Mouse (Mus musculus) kidney, embryonic 14.5 days (tissue): ENCODE measurements around the gene Usp35. TPM values are rescaled to one million over a fixed set of nuclear protein-coding genes. Genes with fewer than 3 reads are reported as not detected.

Experiments used
- ATAC-seq: fragments of 200-750 bp; cut with Nextera tagmentation; 2 replicates; pipeline ENCODE4 v1.8.0; 2017; ENCODE audit warnings: moderate number of reproducible peaks, mild to moderate bottlenecking, moderate TSS enrichment, moderate library complexity; ENCODE audit not compliant: low FRiP score, low TSS enrichment
- H3K27ac ChIP-seq: fragments of 300-500 bp; sonication (generic); 2 replicates; pipeline ENCODE4 v1.5.1; 2014; ENCODE audit warnings: low read depth, mild to moderate bottlenecking, low read length, moderate library complexity, mixed read lengths
- H3K27me3 ChIP-seq: fragments of 300-500 bp; sonication (generic); 2 replicates; pipeline ENCODE4 v1.6.1; 2014; ENCODE audit warnings: mild to moderate bottlenecking, low read length; ENCODE audit not compliant: control insufficient read depth, insufficient read depth
- H3K36me3 ChIP-seq: fragments of 300-500 bp; sonication (generic); 2 replicates; pipeline ENCODE4 v1.6.1; 2014; ENCODE audit warnings: low read length, mixed read lengths; ENCODE audit not compliant: control insufficient read depth, insufficient read depth
- H3K4me1 ChIP-seq: fragments of 300-500 bp; sonication (generic); 2 replicates; pipeline ENCODE4 v1.6.1; 2014; ENCODE audit warnings: low read length, mixed read lengths; ENCODE audit not compliant: control insufficient read depth, insufficient read depth
- H3K4me2 ChIP-seq: fragments of 300-500 bp; sonication (generic); replicated peaks from 2 replicates; pipeline ENCODE4 v1.6.1; 2014; ENCODE audit warnings: low read depth, mild to moderate bottlenecking, low read length
- H3K4me3 ChIP-seq: fragments of 300-500 bp; sonication (generic); 2 replicates; pipeline ENCODE4 v1.5.1; 2014; ENCODE audit warnings: mild to moderate bottlenecking, low read length
- H3K9ac ChIP-seq: fragments of 300-500 bp; sonication (generic); 2 replicates; pipeline ENCODE4 v1.6.1; 2014; ENCODE audit warnings: low read depth, mild to moderate bottlenecking, low read length, moderate library complexity
- H3K9me3 ChIP-seq: fragments of 300-500 bp; sonication (generic); 2 replicates; pipeline ENCODE4 v1.6.1; 2016; ENCODE audit warnings: low read length; ENCODE audit not compliant: control insufficient read depth
- WGBS: fragments of 180-500 bp; shearing (Covaris S2); extraction: QIAGEN DNeasy Blood & Tissue Kit; methylation state at CpG from one replicate; pipeline ENCODE4 v1.1.7; 2014; 5-methylcytosine and 5-hydroxymethylcytosine counted together
- polyA plus RNA-seq: library from polyadenylated mRNA; unstranded; fragments of >200 nt; fragmentation: Nextera tagmentation; extraction: Ambion mirVana; gene quantifications from 2 replicates; pipeline ENCODE4 v1.2.1, GENCODE M21; 2014

Usp35 gene
- polyA plus RNA-seq = 1.8 and 2.4 TPM in 2 replicates

- no peaks in the 10 kb centered on the region for H3K36me3 ChIP-seq
- peak within 1 kb of the TSS; percentile 78 for H3K4me2 ChIP-seq
- no peak within 1 kb of the TSS for H3K27ac ChIP-seq
- H3K9ac ChIP-seq = peak within 1 kb of the TSS; percentile 67
- no peaks in the 10 kb centered on the region for H3K9me3 ChIP-seq
- ATAC-seq = peak; percentile 98
- H3K4me1 ChIP-seq = peaks cover 14% of the 10 kb centered on the region
- H3K4me3 ChIP-seq = peak within 1 kb of the TSS; percentile 86
- H3K27me3 ChIP-seq = peaks cover 6% of the 10 kb centered on the region; the same call in 1 of the 2 replicates
- WGBS = 1% methylated on average over 62 of the region's 68 CpGs
These were observed at the start of gene Usp35, which contains the start of gene Kctd21 for GRCm38 (mm10) chr7:97331726-97332666. Gene Usp35 (minus strand): TSS chr7:97332020. Gene Kctd21 (plus strand): TSS chr7:97332327.

- H3K4me3 ChIP-seq = no peak overlapping the region
- no peak overlapping the region for H3K9ac ChIP-seq
- no peak for ATAC-seq
- H3K9me3 ChIP-seq = no peaks in the 10 kb centered on the region
- no peak overlapping the region for H3K4me2 ChIP-seq
- peaks cover 91% of the 10 kb centered on the region for H3K36me3 ChIP-seq
- no peaks in the 10 kb centered on the region for H3K27me3 ChIP-seq
- no peak overlapping the region for H3K27ac ChIP-seq
- 95% methylated on average over 5 of the region's 5 CpGs for WGBS
- H3K4me1 ChIP-seq = no peaks in the 10 kb centered on the region
These were observed 48.8 kb upstream of the Usp35 start for GRCm38 (mm10) chr7:97380500-97381123.

- H3K27me3 ChIP-seq = no peaks in the 10 kb centered on the region
- H3K4me1 ChIP-seq = no peaks in the 10 kb centered on the region
- peaks cover 91% of the 10 kb centered on the region for H3K36me3 ChIP-seq
- H3K9ac ChIP-seq = no peak overlapping the region
- no peaks in the 10 kb centered on the region for H3K9me3 ChIP-seq
- 94% methylated on average over 5 of the region's 5 CpGs for WGBS
- no peak overlapping the region for H3K4me2 ChIP-seq
- H3K27ac ChIP-seq = no peak overlapping the region
- H3K4me3 ChIP-seq = no peak overlapping the region
- no peak for ATAC-seq
These were observed 47.5 kb upstream of the Usp35 start for GRCm38 (mm10) chr7:97379304-97379703.

GRCm38 (mm10) chr7:97375906-97376305, 44.1 kb upstream of the Usp35 start:
- Histone ChIP-seq H3K9ac (no peak overlapping the region), H3K4me3 (no peak overlapping the region), H3K9me3 (no peaks in the 10 kb centered on the region), H3K4me1 (peaks cover 2% of the 10 kb centered on the region), H3K27ac (no peak overlapping the region), H3K4me2 (no peak overlapping the region), H3K36me3 (peaks cover 68% of the 10 kb centered on the region), H3K27me3 (no peaks in the 10 kb centered on the region)
- no peak for ATAC-seq
- 85% methylated on average over 2 of the region's 2 CpGs for WGBS

GRCm38 (mm10) chr7:97375101-97375500, 43.3 kb upstream of the Usp35 start:
- Histone ChIP-seq H3K4me2 (no peak overlapping the region), H3K27me3 (no peaks in the 10 kb centered on the region), H3K9me3 (no peaks in the 10 kb centered on the region), H3K36me3 (peaks cover 61% of the 10 kb centered on the region), H3K27ac (no peak overlapping the region), H3K4me1 (peaks cover 4% of the 10 kb centered on the region), H3K4me3 (no peak overlapping the region), H3K9ac (no peak overlapping the region)
- ATAC-seq = no peak
- WGBS = 94% methylated on average over 9 of the region's 9 CpGs

GRCm38 (mm10) chr7:97365887-97366286, 34.1 kb upstream of the Usp35 start:
- Histone ChIP-seq H3K4me1 (peaks cover 2% of the 10 kb centered on the region), H3K36me3 (no peaks in the 10 kb centered on the region), H3K4me2 (no peak overlapping the region), H3K27ac (no peak overlapping the region), H3K9ac (no peak overlapping the region), H3K4me3 (no peak overlapping the region), H3K9me3 (no peaks in the 10 kb centered on the region), H3K27me3 (no peaks in the 10 kb centered on the region)
- WGBS = 77% methylated on average over 1 of the region's 1 CpGs
- no peak for ATAC-seq

GRCm38 (mm10) chr7:97361467-97361866, 29.6 kb upstream of the Usp35 start:
- Histone ChIP-seq H3K4me1 (no peaks in the 10 kb centered on the region), H3K9ac (no peak overlapping the region), H3K27ac (no peak overlapping the region), H3K36me3 (no peaks in the 10 kb centered on the region), H3K9me3 (no peaks in the 10 kb centered on the region), H3K4me2 (no peak overlapping the region), H3K27me3 (no peaks in the 10 kb centered on the region), H3K4me3 (no peak overlapping the region)
- 30% methylated on average over 4 of the region's 4 CpGs for WGBS
- no peak for ATAC-seq

GRCm38 (mm10) chr7:97360955-97361354, 29.1 kb upstream of the Usp35 start:
- no peaks in the 10 kb centered on the region for H3K4me1 ChIP-seq
- no peak for ATAC-seq
- WGBS = 61% methylated on average over 3 of the region's 3 CpGs
- H3K9ac ChIP-seq = no peak overlapping the region
- H3K27me3 ChIP-seq = no peaks in the 10 kb centered on the region
- H3K4me2 ChIP-seq = no peak overlapping the region
- no peak overlapping the region for H3K27ac ChIP-seq
- no peaks in the 10 kb centered on the region for H3K36me3 ChIP-seq
- no peak overlapping the region for H3K4me3 ChIP-seq
- H3K9me3 ChIP-seq = no peaks in the 10 kb centered on the region

GRCm38 (mm10) chr7:97360166-97360565, 28.3 kb upstream of the Usp35 start:
- no peak for ATAC-seq
- H3K9ac ChIP-seq = no peak overlapping the region
- no peaks in the 10 kb centered on the region for H3K4me1 ChIP-seq
- no peak overlapping the region for H3K4me3 ChIP-seq
- H3K9me3 ChIP-seq = no peaks in the 10 kb centered on the region
- H3K27ac ChIP-seq = no peak overlapping the region
- WGBS = 65% methylated on average over 5 of the region's 5 CpGs
- H3K4me2 ChIP-seq = no peak overlapping the region
- no peaks in the 10 kb centered on the region for H3K27me3 ChIP-seq
- H3K36me3 ChIP-seq = no peaks in the 10 kb centered on the region
